Mouse (Mus musculus) myocyte (in vitro differentiated cells): Measurements from ENCODE around the gene Gm21987. TPM values are rescaled to one million over a fixed set of nuclear protein-coding genes. Genes with fewer than 3 reads are reported as not detected.
A peak's percentile ranks its signal among the peaks of the same experiment; 100 is the strongest.

ENCODE experiments used
- H3K27me3 ChIP-seq: one replicate; pipeline ENCODE4 v1.6.1; 2011; ENCODE audit not compliant: control insufficient read depth, insufficient read depth, insufficient read length
- H3K36me3 ChIP-seq: one replicate; pipeline ENCODE4 v1.6.1; 2011; ENCODE audit not compliant: control insufficient read depth, insufficient read depth
- H3K4me2 ChIP-seq: one replicate; pipeline ENCODE4 v1.6.1; 2011; ENCODE audit warnings: low read depth, control low read depth
- H3K4me3 ChIP-seq: one replicate; pipeline ENCODE4 v1.5.1; 2011; ENCODE audit warnings: mild to moderate bottlenecking, control low read depth, moderate library complexity
- H3K79me2 ChIP-seq: one replicate; pipeline ENCODE4 v1.6.1; 2011; ENCODE audit not compliant: control insufficient read depth, insufficient read depth
- H3ac ChIP-seq: one replicate; pipeline ENCODE4 v1.6.1; 2011; ENCODE audit not compliant: control insufficient read depth, insufficient read length
- CEBPB ChIP-seq: IDR thresholded peaks from 2 replicates; pipeline ENCODE4 v1.6.1; 2011; ENCODE audit warnings: mild to moderate bottlenecking, moderate library complexity; ENCODE audit not compliant: poor library complexity, insufficient read depth, severe bottlenecking
- E2F4 ChIP-seq: IDR thresholded peaks from one replicate; pipeline ENCODE4 v1.6.1; 2011; ENCODE audit warnings: mild to moderate bottlenecking, control low read depth, moderate library complexity; ENCODE audit not compliant: insufficient read depth
- MAX ChIP-seq: IDR thresholded peaks from one replicate; pipeline ENCODE4 v1.6.1; 2011; ENCODE audit warnings: low read depth, mild to moderate bottlenecking, control low read depth
- MYOD1 ChIP-seq, 3 experiments: IDR thresholded peaks; one replicate each; pipeline ENCODE4 v1.6.1; 2011; ENCODE audit warnings: control low read depth in 2 of 3, low read depth in 2 of 3, mild to moderate bottlenecking in 2 of 3, moderate library complexity in 1 of 3; ENCODE audit not compliant: insufficient read length in 2 of 3, control insufficient read depth in 1 of 3
- MYOG ChIP-seq, 3 experiments: IDR thresholded peaks; one replicate each; pipeline ENCODE4 v1.6.1; 2011; ENCODE audit warnings: control low read depth in 2 of 3, low read depth in 2 of 3, mild to moderate bottlenecking in 2 of 3; ENCODE audit not compliant: insufficient read length in 2 of 3, control insufficient read depth in 1 of 3, insufficient read depth in 1 of 3
- POLR2A ChIP-seq: IDR thresholded peaks from one replicate; pipeline ENCODE4 v1.6.1; 2011; ENCODE audit warnings: low read depth, mild to moderate bottlenecking, control low read depth, moderate library complexity; ENCODE audit not compliant: insufficient read length
- POLR2AphosphoS2 ChIP-seq: IDR thresholded peaks from one replicate; pipeline ENCODE4 v1.6.1; 2011; ENCODE audit warnings: low read depth, control low read depth; ENCODE audit not compliant: insufficient read length
- REST ChIP-seq: IDR thresholded peaks from one replicate; pipeline ENCODE4 v1.6.1; 2011; ENCODE audit warnings: mild to moderate bottlenecking, control low read depth, moderate library complexity; ENCODE audit not compliant: insufficient read depth, insufficient read length
- SRF ChIP-seq: IDR thresholded peaks from one replicate; pipeline ENCODE4 v1.6.1; 2011; ENCODE audit warnings: low read depth; ENCODE audit not compliant: control insufficient read depth, insufficient read length
- TCF12 ChIP-seq: IDR thresholded peaks from one replicate; pipeline ENCODE4 v1.6.1; 2011; ENCODE audit warnings: mild to moderate bottlenecking, control low read depth; ENCODE audit not compliant: poor library complexity, insufficient read depth, severe bottlenecking
- TCF3 ChIP-seq: IDR thresholded peaks from one replicate; pipeline ENCODE4 v1.6.1; 2011; ENCODE audit warnings: low read depth, control low read depth; ENCODE audit not compliant: insufficient read length
- USF1 ChIP-seq: IDR thresholded peaks from one replicate; pipeline ENCODE4 v1.6.1; 2011; ENCODE audit warnings: low read depth, mild to moderate bottlenecking, control low read depth, moderate library complexity
- polyA plus RNA-seq: library from polyadenylated mRNA; unstranded; fragments of >200 nt; fragmentation: generic; extraction: Trizol; gene quantifications from one replicate; pipeline ENCODE4 v1.2.1, GENCODE M21; 2012; ENCODE audit warnings: missing spikeins

Gm21987 gene
- polyA plus RNA-seq, 1 experiment = 0.16 TPM

- no peak overlapping the region for H3ac ChIP-seq
- H3K79me2 ChIP-seq = no peaks in the 10 kb centered on the region
- H3K4me2 ChIP-seq = no peak overlapping the region
- H3K4me3 ChIP-seq = no peak overlapping the region
- H3K36me3 ChIP-seq = no peaks in the 10 kb centered on the region
- TF ChIP-seq SRF = no peak
- TF ChIP-seq E2F4 = no peak
- TF ChIP-seq TCF12 = no peak
- TF ChIP-seq POLR2A = no peak
- no peak for TF ChIP-seq MYOG (IDR thresholded peaks at IDR 0.05; ENCODE audit: control insufficient read depth in 1 of 3, insufficient read depth in 1 of 3, insufficient read length in 2 of 3, low read depth in 2 of 3)
- TF ChIP-seq USF1 = no peak
- TF ChIP-seq CEBPB = no peak
- TF ChIP-seq POLR2AphosphoS2 = no peak
- no peak for TF ChIP-seq MYOD1 (IDR thresholded peaks at IDR 0.05; ENCODE audit: control insufficient read depth in 1 of 3, insufficient read length in 2 of 3, low read depth in 2 of 3)
- TF ChIP-seq REST = no peak
- TF ChIP-seq MAX = no peak
- TF ChIP-seq TCF3 = no peak
- no peaks in the 10 kb centered on the region for H3K27me3 ChIP-seq
Measured at GRCm38 (mm10) chr16:38307221-38307605, 39.6 kb upstream of the Gm21987 start.

- Histone ChIP-seq H3K79me2 (no peaks in the 10 kb centered on the region), H3K27me3 (no peaks in the 10 kb centered on the region), H3K4me3 (no peak overlapping the region), H3ac (no peak overlapping the region), H3K36me3 (no peaks in the 10 kb centered on the region), H3K4me2 (no peak overlapping the region)
- TF ChIP-seq USF1 = no peak
- no peak for TF ChIP-seq TCF3
- TF ChIP-seq REST = no peak
- TF ChIP-seq MYOD1 (IDR thresholded peaks at IDR 0.05; ENCODE audit: control insufficient read depth in 1 of 3, insufficient read length in 2 of 3, low read depth in 2 of 3) = no peak
- no peak for TF ChIP-seq SRF
- TF ChIP-seq POLR2A = no peak
- no peak for TF ChIP-seq TCF12
- no peak for TF ChIP-seq MYOG (IDR thresholded peaks at IDR 0.05; ENCODE audit: control insufficient read depth in 1 of 3, insufficient read depth in 1 of 3, insufficient read length in 2 of 3, low read depth in 2 of 3)
- TF ChIP-seq MAX = no peak
- TF ChIP-seq E2F4 = no peak
- TF ChIP-seq POLR2AphosphoS2 = no peak
- no peak for TF ChIP-seq CEBPB
Measured at GRCm38 (mm10) chr16:38307651-38308050, 39.2 kb upstream of the Gm21987 start.

GRCm38 (mm10) chr16:38308195-38308594, 38.6 kb upstream of the Gm21987 start:
- Histone ChIP-seq H3K4me2 (no peak overlapping the region), H3ac (no peak overlapping the region), H3K4me3 (no peak overlapping the region), H3K79me2 (no peaks in the 10 kb centered on the region), H3K27me3 (no peaks in the 10 kb centered on the region), H3K36me3 (no peaks in the 10 kb centered on the region)
- TF ChIP-seq MAX (no peak), SRF (no peak), TCF12 (no peak), MYOG (IDR thresholded peaks at IDR 0.05; ENCODE audit: control insufficient read depth in 1 of 3, insufficient read depth in 1 of 3, insufficient read length in 2 of 3, low read depth in 2 of 3) (no peak), E2F4 (no peak), REST (no peak), TCF3 (no peak), MYOD1 (IDR thresholded peaks at IDR 0.05; ENCODE audit: control insufficient read depth in 1 of 3, insufficient read length in 2 of 3, low read depth in 2 of 3) (no peak), USF1 (no peak)

- Histone ChIP-seq H3K36me3 (no peaks in the 10 kb centered on the region), H3K4me3 (no peak overlapping the region), H3ac (no peak overlapping the region), H3K4me2 (peak overlapping the region; percentile 65), H3K27me3 (no peaks in the 10 kb centered on the region), H3K79me2 (no peaks in the 10 kb centered on the region)
- TF ChIP-seq MYOD1 (IDR thresholded peaks at IDR 0.05; ENCODE audit: control insufficient read depth in 1 of 3, insufficient read length in 2 of 3, low read depth in 2 of 3) = no peak
- TF ChIP-seq REST = no peak
- TF ChIP-seq E2F4 = no peak
- TF ChIP-seq SRF = no peak
- peak; percentile 94 for TF ChIP-seq CEBPB
- no peak for TF ChIP-seq MYOG (IDR thresholded peaks at IDR 0.05; ENCODE audit: control insufficient read depth in 1 of 3, insufficient read depth in 1 of 3, insufficient read length in 2 of 3, low read depth in 2 of 3)
- TF ChIP-seq MAX = peak; percentile 90
- no peak for TF ChIP-seq USF1
- no peak for TF ChIP-seq TCF12
- no peak for TF ChIP-seq TCF3
- no peak for TF ChIP-seq POLR2A
Measured at GRCm38 (mm10) chr16:38318492-38318891, 28.3 kb upstream of the Gm21987 start.
